Mouse (Mus musculus) erythroblast, embryonic 14.5 days (primary cell): Measurements from ENCODE around the gene Ryr3.

Source experiments
- GATA1 ChIP-seq: IDR thresholded peaks from 2 replicates; pipeline ENCODE4 v1.6.1; 2012; ENCODE audit warnings: low read length, inconsistent platforms, mixed read lengths
- TAL1 ChIP-seq: IDR thresholded peaks from 3 replicates; pipeline ENCODE4 v1.6.1; 2012; ENCODE audit warnings: low read length, inconsistent platforms, mixed read lengths

GRCm38 (mm10) chr2:112676721-112677120, 540.2 kb downstream of the Ryr3 start:
- no peak for TF ChIP-seq GATA1
- TF ChIP-seq TAL1 = no peak
